Mouse (Mus musculus): Measurements from ENCODE around the gene C4b.
A peak's percentile ranks its signal among the peaks of the same experiment; 100 is the strongest.

C4b gene

GRCm38 (mm10) chr17:34700671-34701071 is 43.0 kb downstream of the C4b start:
- no peak for DNase-seq

- peak; percentile 63 for DNase-seq
These were observed 43.9 kb downstream of the C4b start for GRCm38 (mm10) chr17:34699575-34700408.

GRCm38 (mm10) chr17:34692906-34693305 is 50.8 kb downstream of the C4b start:
- DNase-seq = peak; percentile 92

GRCm38 (mm10) chr17:34690458-34690857 is 53.2 kb downstream of the C4b start:
- peak; percentile 77 for DNase-seq

- no peak for DNase-seq
These were observed 54.8 kb downstream of the C4b start for GRCm38 (mm10) chr17:34688889-34689288.

GRCm38 (mm10) chr17:34685120-34686110 is 58.3 kb downstream of the C4b start:
- peak; percentile 89 for DNase-seq

- peak; percentile 49 for DNase-seq
These were observed 59.3 kb downstream of the C4b start for GRCm38 (mm10) chr17:34684253-34684893.

GRCm38 (mm10) chr17:34683686-34684220 is 59.9 kb downstream of the C4b start:
- DNase-seq = no peak

GRCm38 (mm10) chr17:34683179-34683578 is 60.5 kb downstream of the C4b start:
- DNase-seq = peak; percentile 51

- DNase-seq = peak; percentile 54
These were observed 61.7 kb downstream of the C4b start for GRCm38 (mm10) chr17:34681881-34682536.

GRCm38 (mm10) chr17:34681132-34681571 is 62.5 kb downstream of the C4b start:
- DNase-seq = peak; percentile 70

GRCm38 (mm10) chr17:34680621-34681020 is 63.1 kb downstream of the C4b start:
- no peak for DNase-seq

GRCm38 (mm10) chr17:34680191-34680590 is 63.5 kb downstream of the C4b start:
- DNase-seq = no peak
